Mouse (Mus musculus): ENCODE data around the gene Dcst2. TPM values are rescaled to one million over a fixed set of nuclear protein-coding genes. Genes with fewer than 3 reads are reported as not detected.

Gene Dcst2
- total and polyA plus RNA-seq, 3 experiments: 0.06 TPM; not detected in 2

DNA sequence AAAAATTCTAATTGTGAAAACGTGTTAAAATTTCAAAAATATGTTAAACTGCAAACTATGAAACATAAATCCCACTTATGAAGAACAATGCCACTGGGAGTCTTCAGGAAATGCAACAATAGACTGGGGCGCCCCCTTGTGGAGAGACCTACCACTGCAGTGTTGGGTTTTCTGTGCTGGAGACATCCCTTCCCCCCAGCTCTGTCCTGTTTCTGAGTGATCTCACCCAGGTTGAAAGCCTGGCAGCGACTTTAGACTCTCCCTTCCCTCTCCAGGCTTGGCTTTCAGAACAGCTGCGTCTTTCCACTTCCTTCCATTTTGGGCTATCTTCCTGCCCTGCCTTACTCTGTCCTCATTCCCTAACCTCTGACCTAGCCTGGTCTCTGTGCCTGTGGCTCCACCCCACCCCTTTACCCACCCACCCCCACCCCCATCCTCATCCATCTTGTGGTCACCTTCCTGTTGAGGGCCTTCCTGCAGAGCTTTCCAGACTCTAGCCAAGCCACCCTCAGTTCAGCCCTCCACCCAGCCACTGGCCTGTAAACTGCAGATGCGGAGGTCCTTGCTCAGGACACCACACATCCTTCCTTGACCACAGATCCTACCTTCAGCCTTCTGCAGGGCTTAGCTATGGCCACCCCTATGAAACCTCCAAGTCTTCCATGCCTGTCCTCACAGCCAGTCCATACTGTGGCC is 6.8 kb upstream of the Dcst2 start:
- Histone ChIP-seq H3K9me3 (replicated peaks; ENCODE audit: insufficient read depth, low read length) (no peaks in the 10 kb centered on the region), H3K4me3 (ENCODE audit: control insufficient read depth in 1 of 2, insufficient read depth in 1 of 2, low read depth in 2 of 2, low read length in 2 of 2) (no peak overlapping the region), H3K9ac (ENCODE audit: control insufficient read depth, low read depth, low read length, poor library complexity, severe bottlenecking) (no peak overlapping the region), H3K79me2 (ENCODE audit: control insufficient read depth, insufficient read depth, low read length, poor library complexity) (no peaks in the 10 kb centered on the region; the same call in 1 of the 2 replicates), H3K27ac (ENCODE audit: control insufficient read depth, low read depth, low read length) (no peak overlapping the region), H3K36me3 (ENCODE audit: control insufficient read depth in 1 of 2, insufficient read depth in 2 of 2, low read length in 2 of 2) (peaks cover 0 to 9% of the 10 kb centered on the region in 2 experiments; a peak in 2 of 4 replicates), H3K4me1 (ENCODE audit: control insufficient read depth in 1 of 2, insufficient read depth in 2 of 2, low read length in 2 of 2) (peaks cover 0 to 23% of the 10 kb centered on the region in 2 experiments; a peak in 2 of 4 replicates), H3K27me3 (ENCODE audit: control insufficient read depth in 1 of 2, insufficient read depth in 2 of 2, low read length in 2 of 2) (no peaks in the 10 kb centered on the region; a peak in 1 of 4 replicates)
- DNase-seq (ENCODE audit: low read depth, low spot score): peak; percentile 86
- TF ChIP-seq TBP (IDR thresholded peaks at IDR 0.05; ENCODE audit: low read depth, low read length) (no peak), NRF1 (IDR thresholded peaks at IDR 0.05; ENCODE audit: insufficient read depth, low read depth, low read length, poor library complexity, severe bottlenecking) (no peak), USF1 (IDR thresholded peaks at IDR 0.05; ENCODE audit: low read depth, low read length) (no peak), GATA1 (IDR thresholded peaks at IDR 0.05; ENCODE audit: low read depth, low read length) (no peak), SMC3 (IDR thresholded peaks at IDR 0.05; ENCODE audit: low read depth, low read length) (peak; percentile 89), POLR2AphosphoS2 (IDR thresholded peaks at IDR 0.05; ENCODE audit: low read length) (no peak), POLR2A (IDR thresholded peaks at IDR 0.05; ENCODE audit: control insufficient read depth in 1 of 2, insufficient read depth in 1 of 2, low read depth in 1 of 2, low read length in 2 of 2, poor library complexity in 1 of 2) (no peak), CHD2 (IDR thresholded peaks at IDR 0.05; ENCODE audit: low read length) (peak; percentile 32), ELF1 (IDR thresholded peaks at IDR 0.05; ENCODE audit: low read depth, low read length) (peak; percentile 29; the same call in 1 of the 2 replicates), NELFE (IDR thresholded peaks at IDR 0.05; ENCODE audit: low read depth, low read length) (no peak), JUND (IDR thresholded peaks at IDR 0.05; ENCODE audit: low read depth, low read length) (no peak), ZNF384 (IDR thresholded peaks at IDR 0.05; ENCODE audit: low read depth, low read length) (no peak), GABPA (IDR thresholded peaks at IDR 0.05; ENCODE audit: low read depth, low read length) (no peak), TCF12 (IDR thresholded peaks at IDR 0.05; ENCODE audit: low read depth, low read length) (no peak), CTCF (IDR thresholded peaks at IDR 0.05 in 2 of 3, conservative IDR thresholded peaks at IDR 0.05 in 1 of 3; ENCODE audit: control insufficient read depth in 1 of 3, insufficient read depth in 1 of 3, low read depth in 2 of 3, low read length in 3 of 3, poor library complexity in 1 of 3, severe bottlenecking in 1 of 3) (peak; percentile 97 to 99 (median 98)), ZC3H11A (IDR thresholded peaks at IDR 0.05; ENCODE audit: low read depth, low read length) (peak; percentile 73), USF2 (IDR thresholded peaks at IDR 0.05; ENCODE audit: borderline replicate concordance in 1 of 2, insufficient read depth in 1 of 2, low read depth in 1 of 2, low read length in 2 of 2) (no peak), CHD1 (IDR thresholded peaks at IDR 0.05; ENCODE audit: low read depth, low read length) (no peak), SIN3A (IDR thresholded peaks at IDR 0.05; ENCODE audit: low read length) (peak; percentile 41; the same call in 1 of the 2 replicates), E2F4 (IDR thresholded peaks at IDR 0.05; ENCODE audit: borderline replicate concordance, low read depth, low read length) (no peak), ETS1 (IDR thresholded peaks at IDR 0.05; ENCODE audit: low read depth, low read length) (no peak), TAL1 (IDR thresholded peaks at IDR 0.05; ENCODE audit: low read length) (no peak), POLR2AphosphoS5 (IDR thresholded peaks at IDR 0.05; ENCODE audit: borderline replicate concordance, low read depth, low read length) (no peak), MXI1 (IDR thresholded peaks at IDR 0.05; ENCODE audit: low read depth, low read length) (no peak), MAZ (IDR thresholded peaks at IDR 0.05; ENCODE audit: low read depth, low read length) (0 out of 2 replicates have a peak, but pooled peaks have one; percentile 24), RAD21 (IDR thresholded peaks at IDR 0.05; ENCODE audit: low read depth, low read length) (peak; percentile 80), ZMIZ1 (IDR thresholded peaks at IDR 0.05; ENCODE audit: low read depth, low read length) (no peak), UBTF (IDR thresholded peaks at IDR 0.05; ENCODE audit: borderline replicate concordance, insufficient read depth, low read depth, low read length) (no peak), MYC (IDR thresholded peaks at IDR 0.05; ENCODE audit: low read depth, low read length) (no peak), BHLHE40 (IDR thresholded peaks at IDR 0.05; ENCODE audit: borderline replicate concordance, low read depth, low read length) (peak; percentile 57; the same call in 1 of the 2 replicates), ZKSCAN1 (IDR thresholded peaks at IDR 0.05; ENCODE audit: low read depth, low read length) (no peak), MAX (IDR thresholded peaks at IDR 0.05; ENCODE audit: low read length) (no peak), RCOR1 (IDR thresholded peaks at IDR 0.05; ENCODE audit: low read depth, low read length) (no peak), MEF2A (IDR thresholded peaks at IDR 0.05; ENCODE audit: extremely low read depth, insufficient replicate concordance, low read depth, low read length, poor library complexity, severe bottlenecking) (no peak), KAT2A (conservative IDR thresholded peaks at IDR 0.05; ENCODE audit: low read depth, low read length) (no peak), EP300 (IDR thresholded peaks at IDR 0.05; ENCODE audit: low read depth in 1 of 2, low read length in 2 of 2) (no peak)
